Mouse (Mus musculus): ENCODE results near the gene Rbm5.

DNA sequence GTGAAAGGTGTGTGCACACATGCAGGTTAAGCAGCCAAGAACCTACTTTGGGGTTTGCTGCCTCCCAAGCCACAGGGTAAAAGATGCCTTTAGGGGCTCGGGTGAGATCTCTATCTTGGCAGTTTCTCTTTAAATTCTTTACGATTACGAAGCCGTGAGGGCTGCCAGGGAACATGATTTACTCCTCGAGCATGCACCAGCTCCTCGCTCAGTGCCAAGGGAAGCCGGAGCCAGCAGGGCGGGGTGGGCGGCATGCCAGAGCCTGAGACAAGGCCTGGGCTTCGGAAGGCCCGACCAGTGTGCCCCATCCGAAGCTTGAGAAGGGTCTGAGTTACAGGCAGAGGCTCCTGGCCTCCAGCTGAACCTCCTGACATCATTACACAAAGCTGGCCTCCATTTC lies 69.2 kb downstream of the Rbm5 start:
- TF ChIP-seq CTCF (IDR thresholded peaks at IDR 0.05): no peak
- TF ChIP-seq EP300 (IDR thresholded peaks at IDR 0.05): 0 out of 2 replicates have a peak, but pooled peaks have one; percentile 19
